Mouse (Mus musculus): Measurements from ENCODE around the gene Nfatc2ip. TPM values are rescaled to one million over a fixed set of nuclear protein-coding genes. Genes with fewer than 3 reads are reported as not detected.

Nfatc2ip gene
- polyA plus RNA-seq, 1 experiment from 2014 or later: 3.5 TPM

GRCm38 (mm10) chr7:126353251-126353993, 43.1 kb downstream of the Nfatc2ip start:
- no peak overlapping the region for H3K4me3 ChIP-seq (ENCODE audit: low read depth, low read length)
- H3K9ac ChIP-seq (replicated peaks; ENCODE audit: low read length): no peak overlapping the region
- DNase-seq (ENCODE audit: low spot score) (no peak), ATAC-seq (replicated peaks; ENCODE audit: insufficient number of reproducible peaks, low FRiP score, low TSS enrichment, low read depth) (no peak)
- 61% methylated on average over 11 of the region's 11 CpGs for WGBS
- no peak overlapping the region for H3K27ac ChIP-seq (replicated peaks; ENCODE audit: low read depth, low read length)
- H3K4me1 ChIP-seq (ENCODE audit: control insufficient read depth, insufficient read depth, low read length): no peaks in the 10 kb centered on the region
- H3K9me3 ChIP-seq (replicated peaks; ENCODE audit: control insufficient read depth, low read length): no peaks in the 10 kb centered on the region
- H3K27me3 ChIP-seq (ENCODE audit: control insufficient read depth, insufficient read depth, low read length): no peaks in the 10 kb centered on the region
- no peaks in the 10 kb centered on the region for H3K36me3 ChIP-seq (replicated peaks; ENCODE audit: control insufficient read depth, insufficient read depth, low read depth, low read length)
- H3K4me2 ChIP-seq (ENCODE audit: low read depth, low read length): no peak overlapping the region

GRCm38 (mm10) chr7:126351419-126351951, 45.1 kb downstream of the Nfatc2ip start:
- no peak overlapping the region for H3K9ac ChIP-seq (replicated peaks; ENCODE audit: low read length)
- no peak for DNase-seq (ENCODE audit: low spot score)
- H3K4me3 ChIP-seq (ENCODE audit: low read depth, low read length): no peak overlapping the region
- ATAC-seq (replicated peaks; ENCODE audit: insufficient number of reproducible peaks, low FRiP score, low TSS enrichment, low read depth): no peak
- no peak overlapping the region for H3K4me2 ChIP-seq (ENCODE audit: low read depth, low read length)
- no peak overlapping the region for H3K27ac ChIP-seq (replicated peaks; ENCODE audit: low read depth, low read length)
- no peaks in the 10 kb centered on the region for H3K9me3 ChIP-seq (replicated peaks; ENCODE audit: control insufficient read depth, low read length)
- H3K36me3 ChIP-seq (replicated peaks; ENCODE audit: control insufficient read depth, insufficient read depth, low read depth, low read length): no peaks in the 10 kb centered on the region
- no peaks in the 10 kb centered on the region for H3K27me3 ChIP-seq (ENCODE audit: control insufficient read depth, insufficient read depth, low read length)
- WGBS: 49% methylated on average over 10 of the region's 10 CpGs
- H3K4me1 ChIP-seq (ENCODE audit: control insufficient read depth, insufficient read depth, low read length): no peaks in the 10 kb centered on the region

GRCm38 (mm10) chr7:126350748-126351418, 45.7 kb downstream of the Nfatc2ip start:
- Histone ChIP-seq H3K27me3 (ENCODE audit: control insufficient read depth, insufficient read depth, low read length) (no peaks in the 10 kb centered on the region), H3K27ac (replicated peaks; ENCODE audit: low read depth, low read length) (no peak overlapping the region), H3K9ac (replicated peaks; ENCODE audit: low read length) (no peak overlapping the region), H3K9me3 (replicated peaks; ENCODE audit: control insufficient read depth, low read length) (no peaks in the 10 kb centered on the region), H3K4me2 (ENCODE audit: low read depth, low read length) (no peak overlapping the region; the same call in 1 of the 2 replicates), H3K4me1 (ENCODE audit: control insufficient read depth, insufficient read depth, low read length) (no peaks in the 10 kb centered on the region), H3K36me3 (replicated peaks; ENCODE audit: control insufficient read depth, insufficient read depth, low read depth, low read length) (no peaks in the 10 kb centered on the region), H3K4me3 (ENCODE audit: low read depth, low read length) (no peak overlapping the region)
- DNase-seq (ENCODE audit: low spot score) (no peak), ATAC-seq (replicated peaks; ENCODE audit: insufficient number of reproducible peaks, low FRiP score, low TSS enrichment, low read depth) (no peak)
- WGBS: 68% methylated on average over 20 of the region's 20 CpGs

GRCm38 (mm10) chr7:126348293-126348692, 48.2 kb downstream of the Nfatc2ip start:
- H3K27me3 ChIP-seq (ENCODE audit: control insufficient read depth, insufficient read depth, low read length): no peaks in the 10 kb centered on the region
- no peaks in the 10 kb centered on the region for H3K36me3 ChIP-seq (replicated peaks; ENCODE audit: control insufficient read depth, insufficient read depth, low read depth, low read length)
- no peaks in the 10 kb centered on the region for H3K9me3 ChIP-seq (replicated peaks; ENCODE audit: control insufficient read depth, low read length)
- no peak overlapping the region for H3K27ac ChIP-seq (replicated peaks; ENCODE audit: low read depth, low read length)
- no peaks in the 10 kb centered on the region; the same call in 1 of the 2 replicates for H3K4me1 ChIP-seq (ENCODE audit: control insufficient read depth, insufficient read depth, low read length)
- no peak for DNase-seq (ENCODE audit: low spot score)
- H3K4me2 ChIP-seq (ENCODE audit: low read depth, low read length): no peak overlapping the region
- ATAC-seq (replicated peaks; ENCODE audit: insufficient number of reproducible peaks, low FRiP score, low TSS enrichment, low read depth): no peak
- no peak overlapping the region for H3K9ac ChIP-seq (replicated peaks; ENCODE audit: low read length)
- H3K4me3 ChIP-seq (ENCODE audit: low read depth, low read length): no peak overlapping the region
- 71% methylated on average over 8 of the region's 8 CpGs for WGBS

- WGBS: 58% methylated on average over 1 of the region's 1 CpGs
- no peak overlapping the region for H3K4me3 ChIP-seq (ENCODE audit: low read depth, low read length)
- H3K4me2 ChIP-seq (ENCODE audit: low read depth, low read length): no peak overlapping the region
- DNase-seq (ENCODE audit: low spot score) (no peak), ATAC-seq (replicated peaks; ENCODE audit: insufficient number of reproducible peaks, low FRiP score, low TSS enrichment, low read depth) (no peak)
- H3K27me3 ChIP-seq (ENCODE audit: control insufficient read depth, insufficient read depth, low read length): no peaks in the 10 kb centered on the region
- no peaks in the 10 kb centered on the region for H3K9me3 ChIP-seq (replicated peaks; ENCODE audit: control insufficient read depth, low read length)
- no peaks in the 10 kb centered on the region for H3K36me3 ChIP-seq (replicated peaks; ENCODE audit: control insufficient read depth, insufficient read depth, low read depth, low read length)
- no peaks in the 10 kb centered on the region; the same call in 1 of the 2 replicates for H3K4me1 ChIP-seq (ENCODE audit: control insufficient read depth, insufficient read depth, low read length)
- no peak overlapping the region for H3K9ac ChIP-seq (replicated peaks; ENCODE audit: low read length)
- no peak overlapping the region for H3K27ac ChIP-seq (replicated peaks; ENCODE audit: low read depth, low read length)
These were observed 49.4 kb downstream of the Nfatc2ip start for GRCm38 (mm10) chr7:126347098-126347497.

- H3K9ac ChIP-seq (replicated peaks; ENCODE audit: low read length): no peak overlapping the region
- WGBS: 44% methylated on average over 3 of the region's 3 CpGs
- no peaks in the 10 kb centered on the region for H3K9me3 ChIP-seq (replicated peaks; ENCODE audit: control insufficient read depth, low read length)
- DNase-seq (ENCODE audit: low spot score) (no peak), ATAC-seq (replicated peaks; ENCODE audit: insufficient number of reproducible peaks, low FRiP score, low TSS enrichment, low read depth) (no peak)
- H3K36me3 ChIP-seq (replicated peaks; ENCODE audit: control insufficient read depth, insufficient read depth, low read depth, low read length): no peaks in the 10 kb centered on the region
- H3K4me2 ChIP-seq (ENCODE audit: low read depth, low read length): no peak overlapping the region
- H3K4me1 ChIP-seq (ENCODE audit: control insufficient read depth, insufficient read depth, low read length): no peaks in the 10 kb centered on the region; the same call in 1 of the 2 replicates
- no peaks in the 10 kb centered on the region for H3K27me3 ChIP-seq (ENCODE audit: control insufficient read depth, insufficient read depth, low read length)
- no peak overlapping the region for H3K4me3 ChIP-seq (ENCODE audit: low read depth, low read length)
- H3K27ac ChIP-seq (replicated peaks; ENCODE audit: low read depth, low read length): no peak overlapping the region
These were observed 50.6 kb downstream of the Nfatc2ip start for GRCm38 (mm10) chr7:126345969-126346368.

- H3K36me3 ChIP-seq (replicated peaks; ENCODE audit: control insufficient read depth, insufficient read depth, low read depth, low read length): no peaks in the 10 kb centered on the region
- H3K4me1 ChIP-seq (ENCODE audit: control insufficient read depth, insufficient read depth, low read length): no peaks in the 10 kb centered on the region; the same call in 1 of the 2 replicates
- no peak overlapping the region for H3K9ac ChIP-seq (replicated peaks; ENCODE audit: low read length)
- H3K9me3 ChIP-seq (replicated peaks; ENCODE audit: control insufficient read depth, low read length): no peaks in the 10 kb centered on the region
- H3K27ac ChIP-seq (replicated peaks; ENCODE audit: low read depth, low read length): no peak overlapping the region
- no peak overlapping the region for H3K4me3 ChIP-seq (ENCODE audit: low read depth, low read length)
- no peak for DNase-seq (ENCODE audit: low spot score)
- no peak overlapping the region for H3K4me2 ChIP-seq (ENCODE audit: low read depth, low read length)
- no peak for ATAC-seq (replicated peaks; ENCODE audit: insufficient number of reproducible peaks, low FRiP score, low TSS enrichment, low read depth)
- WGBS: 78% methylated on average over 3 of the region's 3 CpGs
- no peaks in the 10 kb centered on the region for H3K27me3 ChIP-seq (ENCODE audit: control insufficient read depth, insufficient read depth, low read length)
These were observed 51.0 kb downstream of the Nfatc2ip start for GRCm38 (mm10) chr7:126345557-126345956.

GRCm38 (mm10) chr7:126340896-126341295, 55.6 kb downstream of the Nfatc2ip start:
- no peak for ATAC-seq (replicated peaks; ENCODE audit: insufficient number of reproducible peaks, low FRiP score, low TSS enrichment, low read depth)
- no peaks in the 10 kb centered on the region; the same call in 1 of the 2 replicates for H3K4me1 ChIP-seq (ENCODE audit: control insufficient read depth, insufficient read depth, low read length)
- WGBS: 52% methylated on average over 6 of the region's 6 CpGs

More at GRCm38 (mm10) chr7:126340896-126341295, 55.6 kb downstream of the Nfatc2ip start:
- H3K4me3 ChIP-seq (ENCODE audit: low read depth, low read length): no peak overlapping the region
- H3K27ac ChIP-seq (replicated peaks; ENCODE audit: low read depth, low read length): no peak overlapping the region
- no peaks in the 10 kb centered on the region for H3K9me3 ChIP-seq (replicated peaks; ENCODE audit: control insufficient read depth, low read length)
- H3K27me3 ChIP-seq (ENCODE audit: control insufficient read depth, insufficient read depth, low read length): no peaks in the 10 kb centered on the region
- no peak overlapping the region for H3K9ac ChIP-seq (replicated peaks; ENCODE audit: low read length)
- no peaks in the 10 kb centered on the region for H3K36me3 ChIP-seq (replicated peaks; ENCODE audit: control insufficient read depth, insufficient read depth, low read depth, low read length)
- no peak overlapping the region for H3K4me2 ChIP-seq (ENCODE audit: low read depth, low read length)
- DNase-seq (ENCODE audit: low spot score): no peak

Data from embryonic facial prominence, embryonic 11.5 days (tissue).